Mouse (Mus musculus) CD4-positive, CD25-positive, alpha-beta regulatory T cell (primary cell): ENCODE results near the gene Stat1. TPM values are rescaled to one million over a fixed set of nuclear protein-coding genes. Genes with fewer than 3 reads are reported as not detected.

Experiments used
- polyA plus RNA-seq: library from polyadenylated mRNA; unstranded; fragments of 100-300 nt; shearing (Covaris generic); gene quantifications from one replicate; pipeline ENCODE4 v1.2.1, GENCODE M21; 2017

Stat1 gene
- 815 TPM for polyA plus RNA-seq

GRCm38 (mm10) chr1:52118860-52119591 lies at the start of gene Stat1:
Gene Stat1, plus strand, starts transcription at chr1:52119440.

Other genes with a start within 250 kb of the Stat1 start
- not detected for gene Myo1b, start 203.4 kb upstream of the Stat1 start, polyA plus RNA-seq
- 161 TPM for gene Stat4, start 132.3 kb upstream of the Stat1 start, polyA plus RNA-seq
- 151 TPM for gene Gls, start 113.8 kb downstream of the Stat1 start, polyA plus RNA-seq